Mouse (Mus musculus): ENCODE data around the gene Asic2. TPM values are rescaled to one million over a fixed set of nuclear protein-coding genes. Genes with fewer than 3 reads are reported as not detected.

Asic2 gene
- polyA plus RNA-seq, 1 experiment from 2014 or later = 0.77 TPM

DNA sequence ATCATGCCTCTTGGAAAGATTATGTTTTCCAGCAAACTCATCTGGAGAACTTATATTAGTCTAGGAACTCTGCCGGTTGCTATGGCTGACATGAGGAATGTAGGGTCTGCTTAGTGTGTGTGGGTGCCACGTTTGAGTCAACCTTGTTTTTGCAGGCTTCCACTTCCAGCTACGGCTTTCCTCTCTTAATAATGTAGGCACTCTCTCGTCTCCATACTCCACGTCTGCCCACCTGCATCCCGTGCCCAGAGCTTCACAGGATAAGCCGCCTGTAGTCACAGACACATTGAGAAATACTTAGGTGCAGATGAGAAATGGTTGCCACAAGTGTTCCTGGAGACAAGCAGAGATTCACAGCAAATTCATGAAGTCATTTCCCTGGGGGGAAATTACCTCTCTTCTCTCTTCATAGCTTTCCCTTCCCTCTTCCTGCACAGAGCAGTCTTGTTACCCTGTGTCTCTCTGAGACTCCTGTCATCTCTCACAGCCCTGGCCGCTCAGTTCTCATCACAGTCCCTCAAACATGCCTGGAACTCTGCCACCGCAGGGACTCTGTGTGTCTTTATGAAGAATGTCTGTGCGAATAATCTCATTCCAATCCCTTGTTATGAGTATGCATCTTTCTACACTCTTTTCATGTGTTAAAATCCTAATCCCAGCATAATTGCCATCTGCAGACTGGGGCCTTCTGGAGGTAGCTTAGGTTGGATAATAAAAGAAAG, 102.4 kb downstream of the Asic2 start:
- H3K27ac ChIP-seq = no peak overlapping the region
- DNase-seq (ENCODE audit: low spot score) = no peak
- H3K27me3 ChIP-seq (ENCODE audit: insufficient read depth, poor library complexity, severe bottlenecking) = no peaks in the 10 kb centered on the region
- no peaks in the 10 kb centered on the region for H3K36me3 ChIP-seq
- WGBS = 69% methylated on average over 10 of the region's 10 CpGs
- no peaks in the 10 kb centered on the region for H3K9me3 ChIP-seq
- H3K4me3 ChIP-seq = no peak overlapping the region
- peaks cover 3% of the 10 kb centered on the region; the same call in 1 of the 2 replicates for H3K4me1 ChIP-seq

DNA sequence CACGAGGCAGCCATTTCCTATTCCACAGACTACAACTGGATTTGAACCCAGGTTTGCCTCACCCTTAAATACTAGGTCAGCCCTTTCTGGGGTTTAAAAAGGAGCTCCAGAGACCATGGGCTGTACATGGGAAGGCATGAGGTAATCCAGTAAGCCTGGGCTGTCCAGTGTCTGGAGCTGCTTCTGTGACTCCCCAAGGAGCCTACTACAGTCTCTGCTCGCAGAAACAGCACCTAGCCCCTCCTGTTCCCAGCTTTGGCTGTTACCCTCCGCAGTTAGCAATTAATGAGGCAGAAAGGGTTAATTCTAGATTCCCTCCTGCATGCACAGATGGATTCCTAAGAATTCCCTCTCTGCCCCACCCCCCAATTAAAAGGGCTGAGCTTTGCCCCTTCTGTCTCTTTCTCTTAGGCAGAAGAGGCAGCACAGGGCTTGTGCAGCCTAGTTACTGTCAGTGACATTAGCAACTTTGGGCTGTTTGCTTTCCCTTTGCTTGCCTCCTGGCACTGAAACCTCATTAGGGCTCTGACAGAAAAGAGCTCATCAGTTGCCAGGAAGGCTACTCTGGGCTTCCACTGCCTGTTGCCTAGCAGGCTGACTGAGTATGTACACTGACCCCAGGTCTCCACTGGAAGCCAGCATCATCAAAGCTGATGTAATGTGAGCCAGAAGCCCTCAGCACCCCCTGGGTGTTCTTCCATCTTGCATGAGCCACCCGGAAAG, 107.8 kb downstream of the Asic2 start, which contains the start of gene 5530401A14Rik:
Gene 5530401A14Rik (plus strand): TSS at position 424 of the 723 bp plus-strand sequence.
- Histone ChIP-seq H3K27me3 (ENCODE audit: insufficient read depth, poor library complexity, severe bottlenecking) (no peaks in the 10 kb centered on the region), H3K36me3 (no peaks in the 10 kb centered on the region), H3K27ac (no peak within 1 kb of the TSS; the same call in 1 of the 2 replicates), H3K9me3 (no peaks in the 10 kb centered on the region), H3K4me1 (peaks cover 8% of the 10 kb centered on the region; the same call in 1 of the 2 replicates), H3K4me3 (no peak within 1 kb of the TSS)
- WGBS = 54% methylated on average over 4 of the region's 4 CpGs
- no peak for DNase-seq (ENCODE audit: low spot score)

DNA sequence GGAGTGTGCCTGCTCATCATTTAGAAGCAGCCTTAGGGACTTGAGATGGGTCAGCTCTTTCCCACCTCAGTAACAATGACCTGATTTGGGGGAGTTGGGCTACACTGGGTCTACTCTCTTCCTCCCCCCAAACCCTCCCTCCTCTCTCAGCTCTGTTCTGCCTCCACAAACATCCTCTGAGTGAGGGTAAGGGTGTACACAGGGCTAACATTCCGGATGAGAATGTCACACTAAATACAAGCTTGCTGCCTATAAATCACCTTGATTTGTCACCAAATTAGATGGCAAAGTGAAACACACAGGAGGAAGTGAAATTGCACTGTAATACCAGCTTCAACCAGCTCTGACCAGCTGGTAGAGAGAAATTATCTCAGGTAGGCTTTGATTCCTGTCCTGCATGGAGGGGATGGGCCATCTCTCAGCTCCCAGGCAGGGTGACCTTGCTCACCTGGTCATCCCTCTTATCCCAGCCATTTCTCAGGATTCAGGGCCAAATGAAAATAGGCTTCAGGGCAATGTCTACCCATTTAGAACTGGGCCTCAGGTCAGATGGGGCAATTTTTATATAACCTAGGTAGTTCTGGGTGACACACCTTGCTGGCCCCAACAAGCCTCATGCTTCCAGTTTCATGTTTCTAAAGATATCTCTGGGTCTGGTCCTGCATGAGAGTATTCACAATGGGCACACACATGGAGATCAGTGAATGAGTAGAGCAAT, 120.3 kb downstream of the Asic2 start:
- Histone ChIP-seq H3K27ac (no peak overlapping the region), H3K36me3 (no peaks in the 10 kb centered on the region), H3K27me3 (ENCODE audit: insufficient read depth, poor library complexity, severe bottlenecking) (no peaks in the 10 kb centered on the region), H3K4me1 (no peaks in the 10 kb centered on the region), H3K9me3 (no peaks in the 10 kb centered on the region), H3K4me3 (no peak overlapping the region)
- WGBS = 56% methylated on average over 1 of the region's 1 CpGs
- no peak for DNase-seq (ENCODE audit: low spot score)

DNA sequence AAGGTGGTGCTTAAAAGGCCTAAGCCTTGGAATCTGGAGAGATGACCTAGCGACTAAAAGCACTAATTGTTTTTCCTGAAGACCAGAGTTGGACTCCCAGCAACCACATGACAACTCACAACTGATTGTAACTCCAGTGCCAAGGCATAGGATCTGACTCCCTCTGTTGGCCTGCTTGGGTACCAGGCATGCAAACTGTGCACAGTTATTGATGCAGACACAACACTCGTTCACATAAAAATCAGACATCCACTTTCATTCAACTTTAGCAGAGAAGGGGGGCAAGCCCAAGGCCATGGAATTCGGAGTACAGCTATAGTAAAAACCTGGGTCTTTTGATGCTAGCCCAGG, 122.6 kb downstream of the Asic2 start:
- Histone ChIP-seq H3K27ac (no peak overlapping the region), H3K9me3 (no peaks in the 10 kb centered on the region), H3K4me1 (no peaks in the 10 kb centered on the region), H3K36me3 (no peaks in the 10 kb centered on the region), H3K4me3 (no peak overlapping the region), H3K27me3 (ENCODE audit: insufficient read depth, poor library complexity, severe bottlenecking) (no peaks in the 10 kb centered on the region)
- no peak for DNase-seq (ENCODE audit: low spot score)
- WGBS = 75% methylated on average over 3 of the region's 3 CpGs

DNA sequence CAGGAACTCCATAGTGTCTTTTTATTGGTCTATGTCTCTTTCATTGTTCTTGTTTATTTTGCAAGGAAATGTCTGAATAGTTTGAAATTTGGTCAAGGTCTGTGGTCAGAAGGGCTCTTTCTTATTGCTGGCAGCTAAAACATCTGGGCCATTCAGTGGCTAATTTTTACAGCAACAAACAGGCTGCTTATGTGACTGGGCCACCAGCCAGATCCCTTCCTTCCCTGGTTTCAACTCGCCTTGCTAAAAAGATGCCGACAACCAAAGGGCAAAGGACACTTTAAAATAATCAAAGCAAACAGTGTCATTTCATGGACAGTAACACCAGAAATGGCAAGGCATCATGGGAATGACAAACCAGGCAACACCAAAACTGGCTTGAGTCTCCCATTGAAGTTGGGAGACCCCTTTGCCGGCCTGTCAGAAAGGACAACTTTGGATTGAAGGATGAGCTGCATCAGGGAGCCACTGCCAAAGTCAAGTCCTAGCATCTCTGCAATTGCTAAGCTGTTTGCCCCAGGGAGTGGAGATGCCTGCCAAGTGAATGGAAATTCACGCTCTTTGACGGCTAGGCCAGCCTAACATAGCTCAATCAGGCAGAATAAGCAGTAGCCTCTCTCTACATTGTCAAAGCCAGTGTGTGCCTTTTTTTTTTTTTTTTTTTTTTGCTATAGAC, 123.1 kb downstream of the Asic2 start:
- WGBS = 74% methylated on average over 5 of the region's 5 CpGs
- Histone ChIP-seq H3K36me3 (no peaks in the 10 kb centered on the region), H3K9me3 (no peaks in the 10 kb centered on the region), H3K27me3 (ENCODE audit: insufficient read depth, poor library complexity, severe bottlenecking) (no peaks in the 10 kb centered on the region), H3K27ac (no peak overlapping the region), H3K4me1 (no peaks in the 10 kb centered on the region), H3K4me3 (no peak overlapping the region)
- no peak for DNase-seq (ENCODE audit: low spot score)

DNA sequence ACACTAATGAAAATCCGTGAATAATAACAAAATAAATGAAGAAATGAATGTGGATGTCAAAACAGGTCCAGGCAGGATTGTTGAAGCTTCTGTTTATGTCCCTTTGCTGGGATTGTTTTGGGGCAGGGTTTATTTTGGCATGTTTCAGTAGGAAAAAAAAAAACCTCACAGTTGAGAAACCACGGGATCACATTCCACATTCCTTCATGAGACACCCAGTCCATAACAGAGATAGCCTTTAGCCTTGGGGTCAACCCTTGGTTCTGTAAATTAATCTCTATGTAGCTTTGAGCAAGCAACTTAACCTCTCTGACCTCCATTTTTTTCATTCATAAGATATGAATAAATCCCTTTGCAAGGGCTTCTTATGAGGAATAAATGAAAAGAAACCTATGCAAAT, 127.3 kb downstream of the Asic2 start:
- Histone ChIP-seq H3K4me1 (no peaks in the 10 kb centered on the region), H3K27me3 (ENCODE audit: insufficient read depth, poor library complexity, severe bottlenecking) (no peaks in the 10 kb centered on the region), H3K4me3 (no peak overlapping the region), H3K27ac (no peak overlapping the region), H3K36me3 (no peaks in the 10 kb centered on the region), H3K9me3 (no peaks in the 10 kb centered on the region)
- WGBS = 43% methylated on average over 2 of the region's 2 CpGs
- no peak for DNase-seq (ENCODE audit: low spot score)

DNA sequence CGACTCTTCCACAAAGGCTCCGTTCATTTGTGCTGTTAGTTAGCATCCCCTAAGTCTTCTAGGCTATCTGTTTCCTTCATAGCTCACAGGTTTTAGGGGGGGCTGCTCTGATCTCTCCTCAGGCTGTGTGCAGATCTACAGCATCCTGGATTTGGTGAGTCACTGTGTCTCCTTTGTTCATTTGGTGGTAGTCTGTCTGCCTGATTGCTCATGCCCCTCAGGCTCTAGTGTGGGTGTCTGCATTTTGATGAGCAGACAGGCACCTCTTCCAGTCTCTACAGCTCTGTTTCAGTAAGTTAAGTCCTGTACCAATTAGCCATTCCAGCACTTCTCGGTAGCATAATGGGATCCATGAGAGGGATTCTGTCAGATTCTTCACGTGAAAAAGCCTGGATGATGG, 129.8 kb downstream of the Asic2 start:
- WGBS = 78% methylated on average over 4 of the region's 4 CpGs
- H3K36me3 ChIP-seq = no peaks in the 10 kb centered on the region
- H3K27me3 ChIP-seq (ENCODE audit: insufficient read depth, poor library complexity, severe bottlenecking) = no peaks in the 10 kb centered on the region
- H3K9me3 ChIP-seq = no peaks in the 10 kb centered on the region
- H3K4me3 ChIP-seq = no peak overlapping the region
- DNase-seq (ENCODE audit: low spot score) = no peak
- H3K27ac ChIP-seq = no peak overlapping the region
- H3K4me1 ChIP-seq = no peaks in the 10 kb centered on the region

DNA sequence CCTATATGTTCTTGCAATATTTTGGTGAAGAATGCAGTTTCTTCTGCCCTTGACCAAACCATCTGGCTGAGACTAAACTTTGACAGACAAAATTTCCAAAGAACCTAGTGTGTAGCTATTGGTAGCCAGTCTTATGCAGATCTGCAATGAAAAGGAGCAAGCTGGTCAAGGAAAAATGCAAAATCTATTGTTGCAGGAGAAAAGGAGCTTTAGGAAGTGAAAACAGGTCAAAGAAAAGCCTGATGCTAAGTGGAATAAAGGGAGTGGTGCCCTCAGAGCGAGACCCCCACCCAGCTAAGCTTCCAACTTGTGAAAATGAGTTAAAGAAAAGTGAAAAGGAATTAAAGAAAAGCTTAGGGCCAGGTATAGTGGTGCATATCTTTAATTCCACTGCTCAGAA, 135.9 kb downstream of the Asic2 start:
- no peak overlapping the region for H3K4me3 ChIP-seq
- 62% methylated on average over 1 of the region's 1 CpGs for WGBS
- H3K4me1 ChIP-seq = no peaks in the 10 kb centered on the region
- no peak for DNase-seq (ENCODE audit: low spot score)
- H3K9me3 ChIP-seq = no peaks in the 10 kb centered on the region
- H3K27ac ChIP-seq = no peak overlapping the region
- no peaks in the 10 kb centered on the region for H3K27me3 ChIP-seq (ENCODE audit: insufficient read depth, poor library complexity, severe bottlenecking)
- H3K36me3 ChIP-seq = no peaks in the 10 kb centered on the region

DNA sequence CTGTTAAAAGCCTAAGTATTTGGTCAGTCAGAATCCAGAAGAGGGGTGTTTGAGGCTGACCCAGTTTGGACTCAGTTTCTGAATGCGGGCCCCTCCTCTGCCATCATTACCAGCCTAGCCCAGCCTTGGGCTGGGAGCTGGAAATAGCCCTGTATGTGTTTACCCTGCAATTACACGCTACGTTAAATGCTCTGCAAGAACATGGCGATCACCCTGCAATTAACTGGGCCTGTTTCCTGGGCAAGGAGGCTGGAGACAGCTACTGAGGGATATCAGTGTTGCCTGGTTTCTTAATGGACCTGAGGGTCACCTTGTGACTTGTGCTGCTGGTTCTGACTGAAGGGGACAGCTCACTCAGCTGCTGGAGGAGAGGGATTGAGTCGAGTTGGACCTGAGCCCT, 151.7 kb downstream of the Asic2 start:
- H3K36me3 ChIP-seq = no peaks in the 10 kb centered on the region
- no peak overlapping the region for H3K27ac ChIP-seq
- no peaks in the 10 kb centered on the region for H3K9me3 ChIP-seq
- H3K4me3 ChIP-seq = no peak overlapping the region
- no peaks in the 10 kb centered on the region for H3K4me1 ChIP-seq
- H3K27me3 ChIP-seq (ENCODE audit: insufficient read depth, poor library complexity, severe bottlenecking) = no peaks in the 10 kb centered on the region
- WGBS = 73% methylated on average over 5 of the region's 5 CpGs
- no peak for DNase-seq (ENCODE audit: low spot score)

DNA sequence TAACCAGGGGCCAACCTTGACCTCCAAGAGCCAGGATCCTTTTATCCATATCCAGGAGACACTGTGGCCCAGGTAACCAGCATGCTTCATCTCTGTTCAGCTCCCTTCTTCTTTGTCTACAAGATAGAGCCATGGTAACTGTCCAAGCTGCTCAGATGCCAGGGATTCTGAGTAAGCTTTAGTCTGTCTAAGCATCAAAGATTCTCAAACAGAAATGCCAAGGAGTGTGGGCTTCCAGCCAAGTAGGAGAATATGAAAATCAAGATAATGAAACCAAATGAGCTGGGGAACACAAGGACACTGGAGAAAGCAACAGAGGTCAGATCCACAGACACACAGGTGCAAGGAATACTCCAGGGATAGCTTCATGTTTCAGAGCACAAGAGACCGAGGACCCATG, 153.4 kb downstream of the Asic2 start:
- WGBS = 93% methylated on average over 1 of the region's 1 CpGs
- DNase-seq (ENCODE audit: low spot score) = no peak
- Histone ChIP-seq H3K36me3 (no peaks in the 10 kb centered on the region), H3K27me3 (ENCODE audit: insufficient read depth, poor library complexity, severe bottlenecking) (no peaks in the 10 kb centered on the region), H3K4me1 (no peaks in the 10 kb centered on the region), H3K27ac (no peak overlapping the region), H3K9me3 (no peaks in the 10 kb centered on the region), H3K4me3 (no peak overlapping the region)

DNA sequence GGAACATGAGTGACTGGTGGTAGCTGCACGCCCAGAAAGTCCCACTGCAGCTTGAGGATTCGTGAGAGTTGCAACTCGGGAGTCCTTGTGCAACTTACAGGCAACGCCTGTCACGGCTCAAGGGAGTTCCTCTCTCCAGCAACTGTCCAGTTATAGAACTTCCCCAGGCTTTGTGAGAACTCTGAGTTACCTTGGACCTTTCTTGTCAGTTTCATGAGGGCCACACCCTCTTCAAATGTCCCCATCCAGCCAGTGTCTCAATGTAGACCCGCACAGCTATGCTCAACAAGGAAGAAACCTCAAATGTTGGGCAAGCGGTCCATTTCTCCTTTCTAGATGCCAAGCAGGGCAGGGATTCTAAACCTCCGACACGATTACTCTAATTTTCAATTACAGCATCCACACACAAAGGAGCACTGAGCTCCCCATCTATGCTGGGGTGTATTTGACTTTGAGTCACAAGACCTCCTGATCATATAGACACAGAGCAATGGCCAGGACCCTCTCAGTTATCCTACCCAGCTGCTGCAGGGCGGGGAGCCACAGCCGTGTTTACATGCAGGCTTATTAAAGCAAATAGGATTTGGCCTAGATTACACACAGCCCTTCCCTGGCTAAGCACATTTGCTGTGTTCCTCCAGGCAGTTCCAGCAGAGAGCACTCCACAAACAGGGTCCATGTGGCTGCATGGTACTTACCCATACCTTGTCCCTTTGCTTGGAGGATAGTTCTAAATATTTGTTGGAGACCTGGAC, 161.2 kb downstream of the Asic2 start:
- no peak overlapping the region for H3K4me3 ChIP-seq
- H3K27ac ChIP-seq = no peak overlapping the region
- H3K4me1 ChIP-seq = no peaks in the 10 kb centered on the region
- H3K36me3 ChIP-seq = no peaks in the 10 kb centered on the region
- no peaks in the 10 kb centered on the region for H3K9me3 ChIP-seq
- no peak for DNase-seq (ENCODE audit: low spot score)
- WGBS = 84% methylated on average over 11 of the region's 11 CpGs
- 0 out of 2 replicates have a peak, but pooled peaks cover 4% of the 10 kb centered on the region for H3K27me3 ChIP-seq (ENCODE audit: insufficient read depth, poor library complexity, severe bottlenecking)

DNA sequence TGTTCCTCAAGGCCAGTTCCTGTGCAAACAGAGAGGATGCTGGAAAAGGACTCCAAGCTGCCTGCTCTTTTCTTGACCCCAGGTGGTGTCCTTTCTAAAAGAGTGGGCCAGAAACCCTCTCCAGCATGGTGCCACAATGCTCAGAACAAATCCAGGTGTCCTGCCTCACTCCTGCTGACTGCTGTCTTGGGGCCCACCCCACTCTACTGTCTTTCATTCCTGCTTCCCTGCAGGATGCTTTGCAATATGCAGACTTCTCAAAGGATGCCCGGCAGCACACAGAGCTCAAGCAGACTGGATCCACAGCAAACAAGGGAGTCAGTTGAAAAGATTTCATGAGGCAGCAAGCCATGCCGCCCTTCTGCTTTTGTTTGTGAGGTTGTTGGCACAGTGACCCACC, 164.7 kb downstream of the Asic2 start:
- Histone ChIP-seq H3K27me3 (ENCODE audit: insufficient read depth, poor library complexity, severe bottlenecking) (0 out of 2 replicates have a peak, but pooled peaks cover 4% of the 10 kb centered on the region), H3K27ac (no peak overlapping the region), H3K36me3 (no peaks in the 10 kb centered on the region), H3K4me1 (no peaks in the 10 kb centered on the region), H3K4me3 (no peak overlapping the region), H3K9me3 (no peaks in the 10 kb centered on the region)
- WGBS = 40% methylated on average over 2 of the region's 2 CpGs
- DNase-seq (ENCODE audit: low spot score) = no peak
